8 mouse cellular contexts compared by ENCODE assay signal in the genomic region with DNA sequence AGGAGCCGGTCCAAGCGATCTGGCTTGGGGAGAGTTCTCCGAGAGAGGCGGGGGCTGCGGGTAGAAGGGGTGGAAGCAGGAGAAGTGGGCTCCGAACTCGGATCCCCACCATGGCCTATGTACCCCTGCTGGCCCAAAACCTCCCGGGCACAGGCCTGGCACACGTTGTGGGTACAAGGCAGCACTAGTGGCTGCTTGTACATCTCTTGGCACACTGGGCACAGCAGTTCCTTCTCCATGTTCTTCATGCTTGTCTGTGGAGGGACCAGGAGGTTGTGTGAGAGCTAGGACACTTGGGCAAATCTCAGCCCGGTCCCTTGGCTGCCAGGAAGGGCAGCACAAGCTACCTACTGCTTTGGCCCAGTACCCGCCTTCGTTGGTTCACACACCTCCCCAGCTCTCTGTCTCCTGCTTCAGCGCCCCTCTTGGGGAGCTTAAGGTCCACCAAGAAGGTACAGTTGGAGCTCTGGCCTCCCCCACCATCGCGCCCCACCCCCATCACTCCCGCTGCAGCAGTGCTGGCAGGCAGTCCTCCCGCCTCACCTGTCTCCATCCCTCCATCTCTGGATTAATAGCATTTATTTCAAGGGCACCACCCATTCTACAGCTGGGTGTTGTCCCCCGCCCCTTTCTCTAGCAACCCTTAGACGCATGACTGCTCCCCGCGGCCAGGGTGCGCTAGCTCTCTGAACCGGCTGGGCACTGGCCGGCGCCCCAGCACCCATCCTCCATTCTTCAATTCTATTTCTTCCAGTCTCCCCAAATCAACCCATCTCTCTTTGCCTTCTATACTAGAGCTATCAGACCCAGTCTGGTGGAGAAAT. TPM values are rescaled to one million over a fixed set of nuclear protein-coding genes. Genes with fewer than 3 reads are reported as not detected.
DNase-seq lines count a peak whose midpoint lies in the region; ATAC-seq and TF ChIP-seq lines count a peak whose summit lies in the region.

No protein-coding gene starts in this region.

- H3K9me3 ChIP-seq in E14TG2a.4 (ENCODE audit: low read length) = no peaks in the 10 kb centered on the region
- no peaks in the 10 kb centered on the region for H3K9me3 ChIP-seq in embryonic facial prominence, embryonic 15.5 days (replicated peaks)
- no peaks in the 10 kb centered on the region for H3K9me3 ChIP-seq in lung, postnatal 0 days (ENCODE audit: low read length)
- H3K9me3 ChIP-seq in stomach, embryonic 15.5 days = no peaks in the 10 kb centered on the region

- peak overlapping the region; percentile 79 for H3K4me2 ChIP-seq in embryonic facial prominence, embryonic 15.5 days (replicated peaks)
- H3K4me2 ChIP-seq in lung, postnatal 0 days (replicated peaks; ENCODE audit: low read depth, low read length) = peak overlapping the region; percentile 54
- peak overlapping the region; percentile 81 for H3K4me2 ChIP-seq in stomach, embryonic 15.5 days

- DNase-seq in heart, adult 11 months = peak; percentile 95
- no peak for DNase-seq in heart, postnatal 25 days (ENCODE audit: low spot score)
- DNase-seq in kidney, adult 11 months = peak; percentile 58
- peak; percentile 71 for DNase-seq in lung, postnatal 0 days (ENCODE audit: low spot score)
- no peak for DNase-seq in gastrocnemius, postnatal 25 days

- no peak for ATAC-seq in embryonic facial prominence, embryonic 15.5 days (ENCODE audit: insufficient number of reproducible peaks, low FRiP score, low TSS enrichment, low read depth)
- 0 out of 2 replicates have a peak, but pooled peaks have one; percentile 18 for ATAC-seq in lung, postnatal 0 days
- ATAC-seq in stomach, embryonic 15.5 days (ENCODE audit: insufficient read depth, low FRiP score, low read depth) = no peak

- 12% methylated on average over 25 of the region's 25 CpGs for WGBS in embryonic facial prominence, embryonic 15.5 days
- 17% methylated on average over 25 of the region's 25 CpGs for WGBS in lung, postnatal 0 days
- WGBS in stomach, embryonic 15.5 days = 22% methylated on average over 25 of the region's 25 CpGs

- peak overlapping the region; percentile 39 for H3K9ac ChIP-seq in embryonic facial prominence, embryonic 15.5 days
- no peak overlapping the region for H3K9ac ChIP-seq in lung, postnatal 0 days (replicated peaks; ENCODE audit: low read depth)
- no peak overlapping the region for H3K9ac ChIP-seq in stomach, embryonic 15.5 days

- H3K4me3 ChIP-seq in E14TG2a.4 (replicated peaks; ENCODE audit: low read length) = peak overlapping the region; percentile 65
- peak overlapping the region; percentile 75 for H3K4me3 ChIP-seq in embryonic facial prominence, embryonic 15.5 days (replicated peaks)
- H3K4me3 ChIP-seq in lung, postnatal 0 days (ENCODE audit: low read depth, low read length) = 0 out of 2 replicates have a peak overlapping the region, but pooled peaks have one; percentile 19
- H3K4me3 ChIP-seq in stomach, embryonic 15.5 days (replicated peaks) = peak overlapping the region; percentile 71

- peak overlapping the region; percentile 72 for H3K27ac ChIP-seq in embryonic facial prominence, embryonic 15.5 days (replicated peaks)
- no peak overlapping the region for H3K27ac ChIP-seq in lung, postnatal 0 days (ENCODE audit: low read length)
- peak overlapping the region; percentile 11; the same call in 1 of the 2 replicates for H3K27ac ChIP-seq in stomach, embryonic 15.5 days

- no peak for TF ChIP-seq CTCF in E14TG2a.4 (conservative IDR thresholded peaks at IDR 0.05; ENCODE audit: low read length)
- peak; percentile 51 for TF ChIP-seq CTCF in lung, postnatal 0 days (IDR thresholded peaks at IDR 0.05)

- H3K4me1 ChIP-seq in E14TG2a.4 (replicated peaks; ENCODE audit: low read depth, low read length) = peaks cover 52% of the 10 kb centered on the region
- peaks cover 46% of the 10 kb centered on the region for H3K4me1 ChIP-seq in embryonic facial prominence, embryonic 15.5 days
- H3K4me1 ChIP-seq in lung, postnatal 0 days (ENCODE audit: insufficient read depth, low read depth, low read length) = peaks cover 25% of the 10 kb centered on the region
- H3K4me1 ChIP-seq in stomach, embryonic 15.5 days = peaks cover 33% of the 10 kb centered on the region

- TF ChIP-seq EP300 in lung, postnatal 0 days (IDR thresholded peaks at IDR 0.05) = no peak

- H3K36me3 ChIP-seq in E14TG2a.4 (ENCODE audit: insufficient read depth, low read length) = peaks cover 20% of the 10 kb centered on the region
- H3K36me3 ChIP-seq in embryonic facial prominence, embryonic 15.5 days = peaks cover 10% of the 10 kb centered on the region
- no peaks in the 10 kb centered on the region for H3K36me3 ChIP-seq in lung, postnatal 0 days (ENCODE audit: insufficient read depth, low read length)
- peaks cover 6% of the 10 kb centered on the region; the same call in 1 of the 2 replicates for H3K36me3 ChIP-seq in stomach, embryonic 15.5 days

- intact Hi-C loops in heart, postnatal 25 days (cut with DNase I) = no loop called here

- H3K27me3 ChIP-seq in E14TG2a.4 (ENCODE audit: insufficient read depth, low read length) = peaks cover 42% of the 10 kb centered on the region
- H3K27me3 ChIP-seq in embryonic facial prominence, embryonic 15.5 days = no peaks in the 10 kb centered on the region
- peaks cover 6% of the 10 kb centered on the region for H3K27me3 ChIP-seq in lung, postnatal 0 days (replicated peaks; ENCODE audit: insufficient read depth, low read length)
- H3K27me3 ChIP-seq in stomach, embryonic 15.5 days (replicated peaks) = no peaks in the 10 kb centered on the region

RNA-seq across cellular contexts. Expression of a gene that starts 1.4 kb away (rescaled TPM):
- total RNA-seq in heart, postnatal 25 days (2021) = 10 to 100 TPM; 73.5 to 87.6 TPM
- 294 and 310 TPM in 2 replicates for polyA plus RNA-seq in embryonic facial prominence, embryonic 15.5 days (2015; fragmentation: Nextera tagmentation; extraction: Ambion mirVana)
- 282 and 309 TPM in 2 replicates for polyA plus RNA-seq in lung, postnatal 0 days (2015; fragmentation: Nextera tagmentation; extraction: Ambion mirVana)
- polyA plus RNA-seq in stomach, embryonic 15.5 days (2015; fragmentation: Nextera tagmentation; extraction: Ambion mirVana) = 374 and 406 TPM in 2 replicates
- 10 to 100 TPM; 66.6 to 78.8 TPM for total RNA-seq in gastrocnemius, postnatal 25 days (2021)

RNA-seq across cellular contexts. Expression of a gene that starts 1.7 kb away (rescaled TPM):
- total RNA-seq in heart, postnatal 25 days (2021) = under 1 TPM; 0.47 to 0.59 TPM
- 5.0 and 5.9 TPM in 2 replicates for polyA plus RNA-seq in embryonic facial prominence, embryonic 15.5 days (2015; fragmentation: Nextera tagmentation; extraction: Ambion mirVana)
- 1.8 and 2.1 TPM in 2 replicates for polyA plus RNA-seq in lung, postnatal 0 days (2015; fragmentation: Nextera tagmentation; extraction: Ambion mirVana)
- polyA plus RNA-seq in stomach, embryonic 15.5 days (2015; fragmentation: Nextera tagmentation; extraction: Ambion mirVana) = 4.6 and 5.9 TPM in 2 replicates
- total RNA-seq in gastrocnemius, postnatal 25 days (2021) = under 1 TPM; 0.28 to 0.38 TPM

RNA-seq across cellular contexts. Expression of a gene that starts 14.8 kb away (rescaled TPM):
- 10 to 100 TPM; 51.7 to 53.9 TPM for total RNA-seq in heart, postnatal 25 days (2021)
- polyA plus RNA-seq in embryonic facial prominence, embryonic 15.5 days (2015; fragmentation: Nextera tagmentation; extraction: Ambion mirVana) = 150 and 173 TPM in 2 replicates
- 125 and 136 TPM in 2 replicates for polyA plus RNA-seq in lung, postnatal 0 days (2015; fragmentation: Nextera tagmentation; extraction: Ambion mirVana)
- polyA plus RNA-seq in stomach, embryonic 15.5 days (2015; fragmentation: Nextera tagmentation; extraction: Ambion mirVana) = 129 and 132 TPM in 2 replicates
- total RNA-seq in gastrocnemius, postnatal 25 days (2021) = 10 to 100 TPM; 24.7 to 28.8 TPM

RNA-seq across cellular contexts. Expression of a gene that starts 15.5 kb away (rescaled TPM):
- total RNA-seq in heart, postnatal 25 days (2021) = under 1 TPM; 0.22 to 0.39 TPM
- polyA plus RNA-seq in embryonic facial prominence, embryonic 15.5 days (2015; fragmentation: Nextera tagmentation; extraction: Ambion mirVana) = 4.0 and 10.2 TPM in 2 replicates
- polyA plus RNA-seq in lung, postnatal 0 days (2015; fragmentation: Nextera tagmentation; extraction: Ambion mirVana) = 300 and 307 TPM in 2 replicates
- polyA plus RNA-seq in stomach, embryonic 15.5 days (2015; fragmentation: Nextera tagmentation; extraction: Ambion mirVana) = 64.2 and 89.1 TPM in 2 replicates
- under 1 TPM; 0.38 to 0.51 TPM for total RNA-seq in gastrocnemius, postnatal 25 days (2021)

RNA-seq across cellular contexts. Expression of a gene that starts 17.5 kb away (rescaled TPM):
- 10 to 100 TPM; 62.3 to 62.6 TPM for total RNA-seq in heart, postnatal 25 days (2021)
- 173 and 196 TPM in 2 replicates for polyA plus RNA-seq in embryonic facial prominence, embryonic 15.5 days (2015; fragmentation: Nextera tagmentation; extraction: Ambion mirVana)
- polyA plus RNA-seq in lung, postnatal 0 days (2015; fragmentation: Nextera tagmentation; extraction: Ambion mirVana) = 99.3 and 116 TPM in 2 replicates
- 197 and 199 TPM in 2 replicates for polyA plus RNA-seq in stomach, embryonic 15.5 days (2015; fragmentation: Nextera tagmentation; extraction: Ambion mirVana)
- total RNA-seq in gastrocnemius, postnatal 25 days (2021) = 10 to 100 TPM; 42.2 to 47.6 TPM

Comparison
In these comparisons a context has a peak if more than half of its experiments do, and no peak if none do; other contexts are left out.
1. DNase-seq: peak in heart, adult 11 months (single experiment), kidney, adult 11 months (single experiment) and lung, postnatal 0 days (single experiment); none in heart, postnatal 25 days (single experiment) and gastrocnemius, postnatal 25 days (single experiment).
2. H3K4me3 ChIP-seq: peak in every context shown above with its lines; median percentile 75 in embryonic facial prominence, embryonic 15.5 days; 71 in stomach, embryonic 15.5 days; 65 in E14TG2a.4; 19 in lung, postnatal 0 days.
3. Peak in every context shown above with its lines, with median percentiles within 50 percentile points of each other: H3K4me2 ChIP-seq.